Mouse (Mus musculus) erythroblast, embryonic 14.5 days (primary cell): ENCODE measurements around the gene Slc6a12.

Source experiments
- GATA1 ChIP-seq: IDR thresholded peaks from 2 replicates; pipeline ENCODE4 v1.6.1; 2012; ENCODE audit warnings: low read length, inconsistent platforms, mixed read lengths
- TAL1 ChIP-seq: IDR thresholded peaks from 3 replicates; pipeline ENCODE4 v1.6.1; 2012; ENCODE audit warnings: low read length, inconsistent platforms, mixed read lengths

- no peak for TF ChIP-seq GATA1
- no peak for TF ChIP-seq TAL1
Measured at GRCm38 (mm10) chr6:121343771-121344123, 871 bp downstream of the Slc6a12 start.
